Mouse (Mus musculus) intestine, postnatal 0 days (tissue): ENCODE data around the gene Hacl1. TPM values are rescaled to one million over a fixed set of nuclear protein-coding genes. Genes with fewer than 3 reads are reported as not detected.

Experiments
- ATAC-seq: fragments of 200-750 bp; cut with Nextera tagmentation; 2 replicates; pipeline ENCODE4 v1.8.0; 2017; ENCODE audit warnings: mild to moderate bottlenecking, moderate TSS enrichment, moderate library complexity
- H3K27ac ChIP-seq: fragments of 300-500 bp; sonication (generic); 2 replicates; pipeline ENCODE4 v1.5.1; 2014; ENCODE audit warnings: mild to moderate bottlenecking, low read depth, low read length, moderate library complexity
- H3K27me3 ChIP-seq: fragments of 300-500 bp; sonication (generic); replicated peaks from 2 replicates; pipeline ENCODE4 v1.6.1; 2014; ENCODE audit warnings: low read length, mixed read lengths; ENCODE audit not compliant: control insufficient read depth, insufficient read depth
- H3K36me3 ChIP-seq: fragments of 300-500 bp; sonication (generic); 2 replicates; pipeline ENCODE4 v1.6.1; 2014; ENCODE audit warnings: mild to moderate bottlenecking, moderate library complexity; ENCODE audit not compliant: control insufficient read depth, insufficient read depth
- H3K4me1 ChIP-seq: fragments of 300-500 bp; sonication (generic); replicated peaks from 2 replicates; pipeline ENCODE4 v1.6.1; 2014; ENCODE audit warnings: antibody characterized with exemption, low read length, mixed read lengths; ENCODE audit not compliant: control insufficient read depth, insufficient read depth
- H3K4me2 ChIP-seq: fragments of 300-500 bp; sonication (generic); replicated peaks from 2 replicates; pipeline ENCODE4 v1.6.1; 2014; ENCODE audit warnings: low read depth, mild to moderate bottlenecking, moderate library complexity
- H3K4me3 ChIP-seq: fragments of 300-500 bp; sonication (generic); 2 replicates; pipeline ENCODE4 v1.5.1; 2014; ENCODE audit warnings: low read depth, low read length
- H3K9ac ChIP-seq: fragments of 300-500 bp; sonication (generic); 2 replicates; pipeline ENCODE4 v1.6.1; 2014; ENCODE audit warnings: mild to moderate bottlenecking, low read depth, low read length
- H3K9me3 ChIP-seq: fragments of 300-500 bp; sonication (generic); 2 replicates; pipeline ENCODE4 v1.6.1; 2016; ENCODE audit warnings: mixed run types; ENCODE audit not compliant: control insufficient read depth
- CTCF ChIP-seq: sonication (generic); IDR thresholded peaks from 2 replicates; pipeline ENCODE4 v1.5.1; 2016; ENCODE audit warnings: low read depth, mild to moderate bottlenecking, control low read depth, antibody characterized with exemption, moderate library complexity
- WGBS: fragments of 180-500 bp; shearing (Covaris S2); extraction: QIAGEN DNeasy Blood & Tissue Kit; methylation state at CpG from one replicate; pipeline ENCODE4 v1.1.7; 2014; 5-methylcytosine and 5-hydroxymethylcytosine counted together
- polyA plus RNA-seq: library from polyadenylated mRNA; unstranded; fragments of >200 nt; fragmentation: Nextera tagmentation; extraction: Ambion mirVana; gene quantifications from 2 replicates; pipeline ENCODE4 v1.2.1, GENCODE M21; 2015

Gene Hacl1
- polyA plus RNA-seq, 1 experiment from 2014 or later, result 35.5 TPM

GRCm38 (mm10) chr14:31601908-31602615 lies 39.0 kb downstream of the Hacl1 start:
- H3K36me3 ChIP-seq, result no peaks in the 10 kb centered on the region
- no peak for ATAC-seq

DNA sequence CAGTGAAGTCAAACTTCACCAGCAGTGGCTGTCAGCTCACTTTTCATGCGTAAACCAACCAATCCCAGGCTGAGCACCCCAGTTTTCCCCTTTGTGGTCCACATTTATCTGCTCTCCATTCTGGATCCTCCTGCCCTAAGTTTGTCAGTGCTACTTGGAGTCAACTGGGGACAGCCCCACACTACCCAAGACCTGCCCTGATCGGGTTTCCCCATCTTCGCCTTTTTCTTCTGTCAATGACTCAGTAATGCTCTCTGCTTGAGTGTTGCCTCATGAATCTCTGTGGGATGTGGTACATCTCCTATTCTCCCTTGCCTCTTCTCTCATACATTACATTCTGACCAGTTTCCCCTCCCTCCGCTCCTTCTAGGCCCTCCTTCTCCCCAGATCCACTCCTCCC lies 43.6 kb downstream of the Hacl1 start:
- no peak for TF ChIP-seq CTCF
- Histone ChIP-seq H3K9ac (no peak overlapping the region), H3K4me3 (no peak overlapping the region), H3K9me3 (no peaks in the 10 kb centered on the region), H3K27ac (no peak overlapping the region), H3K4me1 (no peaks in the 10 kb centered on the region), H3K36me3 (no peaks in the 10 kb centered on the region), H3K27me3 (no peaks in the 10 kb centered on the region), H3K4me2 (no peak overlapping the region)
- ATAC-seq, result no peak
- WGBS, result 94% methylated on average over 4 of the region's 4 CpGs

More at GRCm38 (mm10) chr14:31601908-31602615, 39.0 kb downstream of the Hacl1 start:
- no peak overlapping the region for H3K27ac ChIP-seq
- no peaks in the 10 kb centered on the region for H3K4me1 ChIP-seq
- no peak overlapping the region for H3K4me3 ChIP-seq
- H3K9ac ChIP-seq, result no peak overlapping the region
- TF ChIP-seq CTCF, result no peak
- no peaks in the 10 kb centered on the region for H3K27me3 ChIP-seq
- no peaks in the 10 kb centered on the region for H3K9me3 ChIP-seq
- H3K4me2 ChIP-seq, result no peak overlapping the region
- 91% methylated on average over 14 of the region's 14 CpGs for WGBS

GRCm38 (mm10) chr14:31596408-31596807 lies 44.7 kb downstream of the Hacl1 start:
- Histone ChIP-seq H3K27ac (no peak overlapping the region), H3K4me3 (no peak overlapping the region), H3K36me3 (no peaks in the 10 kb centered on the region), H3K9me3 (no peaks in the 10 kb centered on the region), H3K4me2 (no peak overlapping the region), H3K27me3 (no peaks in the 10 kb centered on the region), H3K4me1 (no peaks in the 10 kb centered on the region), H3K9ac (no peak overlapping the region)
- 66% methylated on average over 7 of the region's 7 CpGs for WGBS
- ATAC-seq, result no peak
- TF ChIP-seq CTCF, result no peak

- TF ChIP-seq CTCF, result no peak
- H3K9me3 ChIP-seq, result no peaks in the 10 kb centered on the region
- no peak for ATAC-seq
- no peak overlapping the region for H3K27ac ChIP-seq
- H3K9ac ChIP-seq, result no peak overlapping the region
- no peaks in the 10 kb centered on the region for H3K4me1 ChIP-seq
- no peak overlapping the region for H3K4me2 ChIP-seq
- WGBS, result 68% methylated on average over 3 of the region's 3 CpGs
- no peak overlapping the region for H3K4me3 ChIP-seq
- no peaks in the 10 kb centered on the region for H3K36me3 ChIP-seq
- H3K27me3 ChIP-seq, result no peaks in the 10 kb centered on the region
These were observed 46.4 kb downstream of the Hacl1 start for GRCm38 (mm10) chr14:31594693-31595092.

GRCm38 (mm10) chr14:31593036-31593435 lies 48.0 kb downstream of the Hacl1 start:
- H3K4me1 ChIP-seq, result no peaks in the 10 kb centered on the region
- no peak overlapping the region for H3K4me2 ChIP-seq
- no peak overlapping the region for H3K4me3 ChIP-seq
- no peaks in the 10 kb centered on the region for H3K27me3 ChIP-seq
- H3K27ac ChIP-seq, result no peak overlapping the region
- H3K36me3 ChIP-seq, result no peaks in the 10 kb centered on the region
- H3K9me3 ChIP-seq, result no peaks in the 10 kb centered on the region
- no peak for ATAC-seq
- TF ChIP-seq CTCF, result no peak
- WGBS, result 83% methylated on average over 2 of the region's 2 CpGs
- H3K9ac ChIP-seq, result no peak overlapping the region

DNA sequence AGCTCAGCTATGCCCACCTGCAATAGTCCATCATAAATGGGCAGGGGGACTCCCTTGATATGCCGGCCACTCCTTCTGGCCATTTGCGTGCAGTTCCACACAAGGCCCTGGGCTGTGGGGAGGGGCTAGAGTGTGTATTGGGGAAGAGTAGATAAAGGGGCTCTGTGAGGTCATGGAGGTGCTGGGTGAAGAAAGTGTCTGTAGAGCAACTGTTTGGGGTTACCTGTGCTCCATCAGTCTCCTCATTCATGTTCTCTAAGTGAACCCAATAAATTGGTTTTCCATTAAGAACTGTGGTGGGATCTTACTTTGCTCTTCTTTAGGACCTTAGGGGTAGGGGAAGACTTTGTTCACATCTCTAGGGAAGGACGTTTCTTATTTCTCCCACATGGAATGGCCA lies 49.8 kb downstream of the Hacl1 start, which contains the start of gene Colq:
Colq (minus strand) TSS at position 101 of the 400 bp plus-strand sequence.
- no peak for ATAC-seq
- Histone ChIP-seq H3K27me3 (no peaks in the 10 kb centered on the region), H3K9ac (no peak within 1 kb of the TSS), H3K4me1 (no peaks in the 10 kb centered on the region), H3K36me3 (no peaks in the 10 kb centered on the region), H3K4me3 (no peak within 1 kb of the TSS), H3K9me3 (no peaks in the 10 kb centered on the region), H3K4me2 (no peak within 1 kb of the TSS), H3K27ac (no peak within 1 kb of the TSS)
- TF ChIP-seq CTCF, result no peak
- WGBS, result 81% methylated on average over 3 of the region's 3 CpGs
